Mouse (Mus musculus): ENCODE measurements around the gene Olfr632.

DNA sequence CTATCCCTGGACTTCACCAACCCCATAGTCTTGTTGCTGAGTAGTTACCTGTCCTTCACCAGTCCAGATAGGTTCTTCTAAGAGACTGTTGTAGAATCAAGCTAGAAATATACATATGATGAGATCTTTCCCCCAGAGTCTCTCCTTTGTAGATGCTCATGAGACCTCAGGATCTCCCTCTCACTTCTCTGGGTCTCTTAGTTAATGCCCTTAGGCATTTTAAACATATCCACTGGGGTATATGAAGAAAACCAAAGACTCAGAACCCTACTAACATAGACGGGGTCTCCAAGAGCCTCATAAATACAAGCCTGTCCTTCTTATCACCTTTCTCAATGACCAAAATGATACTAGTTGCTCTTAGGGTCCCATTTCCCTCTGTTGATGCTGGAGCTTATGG lies 39.8 kb upstream of the Olfr632 start, which contains the start of gene Olfr64:
- TF ChIP-seq CTCF (IDR thresholded peaks at IDR 0.05; ENCODE audit: insufficient read depth, low read depth, low read length) (no peak), POLR2A (IDR thresholded peaks at IDR 0.05; ENCODE audit: insufficient read depth, low read depth, low read length) (no peak)

All from olfactory bulb, adult 2 months (tissue).